ENCODE assay signal across 30 mouse cellular contexts in the genomic region with DNA sequence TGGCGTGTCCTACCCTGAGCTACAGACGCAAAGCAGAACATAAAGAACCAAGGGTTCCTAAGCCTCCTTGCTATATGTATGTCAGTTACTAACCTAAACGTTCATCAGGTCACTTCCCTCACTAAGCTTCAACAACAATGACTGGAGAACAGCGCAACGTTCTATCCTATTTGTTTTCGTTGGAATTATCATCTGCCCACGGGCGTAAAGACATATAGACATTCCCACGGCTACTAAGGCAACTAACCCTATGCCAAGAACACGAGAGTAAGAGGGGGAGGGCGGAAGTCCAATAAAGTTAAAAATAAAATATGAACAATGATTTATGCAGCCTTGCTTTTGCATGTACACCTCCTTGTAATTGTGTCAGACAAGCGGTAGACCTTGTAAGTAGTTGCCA. TPM values are rescaled to one million over a fixed set of nuclear protein-coding genes. Genes with fewer than 3 reads are reported as not detected.
"Had no signal": no experiment of that assay in that cellular context is flagged by ENCODE, and none has a peak within 500 bp of the region (broad histone marks: within the 10 kb centered on the region; RNA-seq: fewer than 3 reads in every experiment).

No protein-coding gene starts in this region.

- H3K27me3 ChIP-seq: limb, embryonic 12.5 days; limb, embryonic 15.5 days; megakaryocyte, embryonic 14.5 days; midbrain, embryonic 12.5 days; midbrain, embryonic 15.5 days; neural tube, embryonic 12.5 days; neural tube, embryonic 15.5 days; stomach, embryonic 15.5 days had no signal

- H3K36me3 ChIP-seq: limb, embryonic 12.5 days; limb, embryonic 15.5 days; midbrain, embryonic 12.5 days; midbrain, embryonic 15.5 days; neural tube, embryonic 12.5 days; neural tube, embryonic 15.5 days; stomach, embryonic 15.5 days had no signal

- H3K9me3 ChIP-seq: limb, embryonic 12.5 days; limb, embryonic 15.5 days; midbrain, embryonic 12.5 days; midbrain, embryonic 15.5 days; neural tube, embryonic 12.5 days; neural tube, embryonic 15.5 days; stomach, embryonic 15.5 days had no signal

- H3K4me2 ChIP-seq: limb, embryonic 12.5 days; limb, embryonic 15.5 days; liver, embryonic 11.5 days; lung, embryonic 14.5 days; midbrain, embryonic 12.5 days; midbrain, embryonic 15.5 days; neural tube, embryonic 12.5 days; neural tube, embryonic 15.5 days; stomach, embryonic 15.5 days had no signal

- DNase-seq: kidney, adult 18-20 months; kidney, adult 9 months; kidney, postnatal 36 days; layer of hippocampus, postnatal 36 days; left cerebral cortex, postnatal 4 days; liver, postnatal 0 days; lung, embryonic 14.5 days; lung, postnatal 36 days; right cerebral cortex, adult 18-20 months; right cerebral cortex, postnatal 25 days; spleen, adult 18-20 months; thymus, postnatal 25 days had no signal

- H3K9ac ChIP-seq: limb, embryonic 12.5 days; limb, embryonic 15.5 days; liver, embryonic 14.5 days; liver, postnatal 0 days; lung, embryonic 14.5 days; midbrain, embryonic 12.5 days; midbrain, embryonic 15.5 days; neural tube, embryonic 12.5 days; neural tube, embryonic 15.5 days; stomach, embryonic 15.5 days had no signal

- H3K4me3 ChIP-seq: limb, embryonic 12.5 days; limb, embryonic 15.5 days; megakaryocyte, embryonic 14.5 days; midbrain, embryonic 12.5 days; midbrain, embryonic 15.5 days; neural tube, embryonic 12.5 days; neural tube, embryonic 15.5 days; stomach, embryonic 15.5 days had no signal

- H3K4me1 ChIP-seq: megakaryocyte, embryonic 14.5 days; midbrain, embryonic 15.5 days; neural tube, embryonic 12.5 days had no signal

- H3K27ac ChIP-seq: kidney, postnatal 0 days; limb, embryonic 12.5 days; limb, embryonic 15.5 days; liver, embryonic 14.5 days; midbrain, embryonic 12.5 days; midbrain, embryonic 15.5 days; neural tube, embryonic 12.5 days; neural tube, embryonic 15.5 days; stomach, embryonic 15.5 days had no signal

- ATAC-seq: intestine, embryonic 16.5 days; liver, postnatal 0 days; lung, postnatal 0 days; midbrain, embryonic 15.5 days had no signal

RNA-seq across cellular contexts. Expression of a gene that starts 53.2 kb away (rescaled TPM):
- total RNA-seq: layer of hippocampus, adult 8-10 months; layer of hippocampus, postnatal 10 days; layer of hippocampus, postnatal 36 days; left cerebral cortex, adult 8-10 months; left cerebral cortex, postnatal 14 days; left cerebral cortex, postnatal 4 days had no signal
- polyA plus RNA-seq: kidney, postnatal 0 days; limb, embryonic 12.5 days; limb, embryonic 15.5 days; liver, embryonic 11.5 days; liver, embryonic 14.5 days; liver, postnatal 0 days; lung, embryonic 14.5 days; lung, postnatal 0 days; midbrain, embryonic 12.5 days; midbrain, embryonic 15.5 days; neural tube, embryonic 12.5 days; neural tube, embryonic 15.5 days; stomach, embryonic 15.5 days; thymus, postnatal 0 days had no signal
